Mouse (Mus musculus) retina, postnatal 7 days (tissue): ENCODE measurements around the gene Otp.

Experiments
- DNase-seq: peaks from one replicate; pipeline ENCODE4 v3.0.0-alpha.2; 2012; ENCODE audit warnings: low read depth, low spot score

Gene Otp

GRCm38 (mm10) chr13:94874039-94874425, 1.4 kb upstream of the Otp start:
- DNase-seq, result no peak

DNA sequence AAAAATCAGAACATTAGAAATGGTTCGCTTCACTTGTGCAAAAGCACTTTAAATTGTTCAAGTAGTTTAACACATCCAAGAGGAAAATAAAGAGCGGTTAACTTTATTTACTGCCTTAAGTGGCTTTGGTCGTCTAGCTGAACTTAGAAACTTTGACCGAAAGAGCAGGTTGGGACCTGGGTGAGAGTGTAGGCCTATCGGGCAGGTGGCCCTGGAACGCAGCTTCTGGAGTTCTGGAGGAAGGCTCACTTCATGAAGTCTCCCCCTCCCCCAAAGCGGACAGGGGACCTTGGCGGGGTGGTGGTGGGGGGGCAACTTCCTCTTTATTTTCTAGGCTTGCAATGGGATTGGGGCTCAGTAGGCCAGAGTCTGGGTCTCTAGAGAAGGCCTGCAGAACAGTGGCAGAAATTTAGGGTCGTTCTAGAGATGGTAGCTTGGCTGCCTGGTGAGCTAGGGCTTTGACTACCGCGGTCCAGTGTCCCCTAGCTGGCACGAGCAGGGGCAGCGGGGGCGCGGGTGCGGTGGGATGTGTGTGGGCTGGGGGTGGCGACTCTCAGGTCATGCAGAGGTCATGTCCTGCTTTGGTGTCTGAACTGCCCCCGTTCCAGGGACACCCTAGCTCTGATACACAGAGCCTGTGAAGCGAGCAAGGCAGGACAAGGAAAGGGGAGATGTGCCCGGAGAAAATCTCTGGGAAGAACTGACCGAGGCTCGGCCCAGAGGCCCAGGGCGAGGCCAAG, 576 bp upstream of the Otp start:
- DNase-seq, result no peak

- no peak for DNase-seq
Observed at GRCm38 (mm10) chr13:94876286-94877210, 1.1 kb downstream of the Otp start.

GRCm38 (mm10) chr13:94877211-94877590, 1.8 kb downstream of the Otp start:
- no peak for DNase-seq

DNA sequence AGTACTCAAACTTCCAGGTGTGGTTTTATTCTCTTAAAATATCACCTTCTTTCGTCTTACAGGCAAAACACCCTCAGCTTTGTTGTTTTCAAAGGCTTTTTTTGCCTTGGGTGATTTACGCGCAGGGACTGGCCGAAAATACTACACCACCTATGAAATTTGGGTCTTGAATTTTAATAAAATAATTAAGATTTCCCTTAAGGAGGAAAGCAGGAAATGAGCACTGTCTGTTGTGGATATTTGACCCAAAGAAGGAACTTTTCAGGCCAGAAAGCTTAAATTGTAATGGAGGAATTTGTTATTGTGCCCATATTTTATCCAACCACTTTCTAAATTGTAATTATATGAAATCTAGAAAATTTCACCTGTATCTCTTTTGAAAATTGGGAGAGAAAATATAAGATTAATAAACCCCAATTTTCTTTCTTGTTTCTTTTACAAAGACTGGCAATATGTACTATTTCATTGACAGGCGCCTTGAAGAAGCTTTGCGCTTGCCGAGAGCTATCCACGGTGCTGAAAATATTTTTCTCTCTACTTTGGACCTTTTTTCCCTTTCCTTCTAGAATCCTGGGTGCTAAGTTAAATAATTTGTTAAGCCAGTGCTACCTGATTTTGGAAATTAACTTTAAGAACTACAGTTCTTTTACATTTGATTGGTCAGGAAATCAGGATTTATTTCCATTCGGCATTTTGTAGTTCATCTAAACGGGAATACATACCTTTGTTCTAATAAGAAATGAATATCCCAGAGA, 2.8 kb downstream of the Otp start:
- no peak for DNase-seq

- DNase-seq, result no peak
Observed at GRCm38 (mm10) chr13:94881201-94881600, 5.8 kb downstream of the Otp start.

DNA sequence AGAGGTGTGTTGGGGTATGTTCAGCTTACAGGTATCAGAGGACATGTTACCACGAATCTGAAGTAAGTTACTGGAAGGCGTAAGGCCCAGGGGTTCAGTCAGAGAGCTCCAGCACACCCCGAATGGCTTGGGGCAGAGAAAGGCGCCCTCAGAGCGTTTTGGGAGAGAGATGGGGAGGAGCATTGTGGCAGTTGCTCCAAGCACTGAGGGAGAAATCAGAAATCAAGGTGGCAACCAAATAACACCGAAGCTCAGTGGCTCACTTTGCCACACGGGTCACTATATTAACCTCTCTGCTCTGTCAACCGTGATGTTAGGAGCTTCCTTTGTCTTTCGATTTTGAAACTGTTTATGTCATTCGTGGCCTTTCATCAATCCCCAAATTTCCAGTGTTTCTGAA, 6.8 kb downstream of the Otp start:
- DNase-seq, result no peak

DNA sequence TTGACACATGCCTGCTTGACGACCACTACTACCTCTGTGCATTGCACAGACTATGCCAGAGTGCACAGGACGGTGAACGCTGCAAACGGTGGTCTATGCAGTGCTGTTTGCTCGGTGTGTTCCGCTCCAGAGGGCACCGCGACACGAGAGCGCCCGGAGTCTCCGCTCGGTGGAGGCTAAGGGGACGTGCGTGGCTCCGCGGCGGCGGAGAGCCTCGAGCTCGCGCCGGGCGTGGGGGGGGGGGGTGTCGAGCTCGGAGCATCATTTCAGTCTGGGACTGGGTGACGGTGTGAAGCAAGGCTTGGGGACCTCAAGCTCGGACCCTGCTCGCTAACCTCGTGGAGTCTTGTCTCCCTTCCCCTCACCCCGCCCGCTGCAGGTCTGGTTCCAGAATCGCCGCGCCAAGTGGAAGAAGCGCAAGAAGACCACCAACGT, 7.3 kb downstream of the Otp start:
- no peak for DNase-seq

GRCm38 (mm10) chr13:94883163-94883965, 8.0 kb downstream of the Otp start:
- DNase-seq, result no peak

- no peak for DNase-seq
Observed at GRCm38 (mm10) chr13:94883966-94884960, 8.9 kb downstream of the Otp start.

GRCm38 (mm10) chr13:94885291-94886235, 10.2 kb downstream of the Otp start:
- DNase-seq, result no peak

- no peak for DNase-seq
Observed at GRCm38 (mm10) chr13:94907841-94908240, 32.4 kb downstream of the Otp start.

DNA sequence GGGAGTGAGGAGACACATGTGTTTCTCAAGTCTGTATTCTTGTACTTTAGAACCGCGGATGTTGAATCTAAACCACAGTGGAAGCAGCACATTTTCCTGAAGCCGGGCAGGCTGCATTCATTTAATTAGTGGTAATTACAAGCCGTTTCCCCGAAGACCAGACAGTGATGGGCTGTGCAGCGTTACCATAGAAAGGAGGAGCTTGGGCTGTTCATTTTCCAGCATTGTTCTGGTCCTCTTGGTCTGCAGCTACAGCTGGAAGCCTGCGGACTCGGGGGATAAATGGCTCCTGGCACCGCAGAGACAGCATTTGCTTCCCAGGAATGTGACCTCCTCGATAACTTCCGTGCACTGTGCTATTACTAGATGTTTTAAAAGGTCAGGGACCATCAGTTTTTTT, 37.6 kb downstream of the Otp start:
- DNase-seq, result no peak

- no peak for DNase-seq
Observed at GRCm38 (mm10) chr13:94915654-94916053, 40.3 kb downstream of the Otp start.

GRCm38 (mm10) chr13:94928086-94928485, 52.7 kb downstream of the Otp start:
- no peak for DNase-seq
